Mouse (Mus musculus) liver, postnatal 0 days (tissue): ENCODE data around the gene Arhgef2.

ENCODE experiments used
- CTCF ChIP-seq: sonication (generic); IDR thresholded peaks from 2 replicates; pipeline ENCODE4 v1.5.1; 2016; ENCODE audit warnings: antibody characterized with exemption, low read depth
- EP300 ChIP-seq: IDR thresholded peaks from 2 replicates; pipeline ENCODE4 v1.6.1; 2016; ENCODE audit warnings: antibody characterized with exemption, low read depth, mild to moderate bottlenecking

GRCm38 (mm10) chr3:88635506-88636275 is 29.9 kb downstream of the Arhgef2 start:
- TF ChIP-seq CTCF (no peak), EP300 (no peak)
